Mouse (Mus musculus) lung, adult 2 months (tissue): ENCODE data around the gene Syne3.

Experiments
- CTCF ChIP-seq: fragments of 200-500 bp; IDR thresholded peaks from 2 replicates; pipeline ENCODE4 v1.5.1; 2011; ENCODE audit warnings: mild to moderate bottlenecking, low read length, control low read depth; ENCODE audit not compliant: insufficient read depth
- POLR2A ChIP-seq: fragments of 200-500 bp; IDR thresholded peaks from 2 replicates; pipeline ENCODE4 v1.6.1; 2011; ENCODE audit warnings: low read depth, mild to moderate bottlenecking, control low read depth, low read length, borderline replicate concordance; ENCODE audit errors: extremely low read depth

GRCm38 (mm10) chr12:104964953-104965911 is 44.4 kb downstream of the Syne3 start:
- TF ChIP-seq CTCF (no peak), POLR2A (no peak)
